Mouse (Mus musculus) ovary, adult 18-20 months (tissue): ENCODE measurements around the gene Nalcn.
"Not testable (repeated sequence)": the region's sequence is repeated elsewhere in the genome, so short reads cannot be mapped to it uniquely, and the experiment has no call there.

ENCODE experiments used
- DNase-seq: peaks from one replicate; pipeline ENCODE4 v3.0.0; 2022; ENCODE audit warnings: low spot score, mixed read lengths

The Nalcn gene

DNA sequence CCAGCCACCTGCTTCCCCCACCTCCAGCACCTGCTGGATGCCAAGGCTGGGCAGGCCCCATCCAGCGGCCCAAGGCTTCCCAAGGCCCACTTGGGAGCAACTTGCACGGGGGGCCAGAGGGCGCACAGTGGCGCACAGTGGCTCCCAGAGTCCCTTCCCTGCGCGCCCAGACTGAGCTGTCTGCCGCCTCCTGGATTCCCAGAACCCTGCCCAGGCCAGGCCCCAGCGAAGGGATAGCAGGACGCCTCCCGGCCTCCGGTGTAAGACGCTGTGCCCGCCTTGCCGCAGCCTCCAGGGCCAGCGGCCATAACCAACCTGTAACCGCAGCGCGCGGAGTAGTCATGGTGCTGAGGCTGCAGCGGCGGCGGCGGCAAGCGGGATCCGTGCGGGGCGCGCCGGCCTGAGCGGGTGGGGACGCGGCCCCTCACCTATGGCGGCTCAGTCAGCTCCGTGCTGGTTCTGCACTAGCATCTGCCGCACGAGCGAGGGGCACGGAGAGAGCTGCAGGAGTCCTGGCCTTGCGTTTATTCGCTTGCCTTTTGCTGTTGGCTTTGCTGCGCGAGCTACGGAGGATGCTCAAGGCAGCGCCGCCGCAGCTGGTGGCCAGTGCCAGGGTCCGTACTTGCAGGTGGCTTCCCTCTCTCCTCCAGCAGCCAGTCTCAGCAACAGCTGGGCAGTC, at the start of gene Nalcn:
Gene Nalcn, minus strand, starts transcription at position 644 of the 679 bp plus-strand sequence.
- DNase-seq = no peak

DNA sequence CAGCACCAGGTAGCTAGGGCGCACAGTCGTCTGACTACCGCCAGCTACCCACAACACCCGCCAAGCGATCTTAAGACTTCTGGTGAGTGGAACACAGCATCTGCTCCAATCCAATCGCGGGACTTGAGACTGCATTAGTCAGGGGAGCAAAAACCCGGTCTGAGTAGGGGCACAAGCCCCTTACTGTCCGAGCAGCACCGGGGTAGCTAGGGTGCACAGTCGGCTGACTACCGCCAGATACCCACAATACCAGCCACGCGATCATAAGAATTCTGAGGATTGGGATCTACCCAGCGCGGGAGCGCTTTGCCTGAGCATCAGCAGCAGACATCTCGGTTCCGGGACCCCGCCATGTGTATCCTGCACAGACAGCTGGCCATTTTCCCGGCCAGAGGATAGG, 44.1 kb upstream of the Nalcn start:
- not testable (repeated sequence) for DNase-seq

GRCm38 (mm10) chr14:123664451-123664850, 37.5 kb upstream of the Nalcn start:
- no peak for DNase-seq

DNA sequence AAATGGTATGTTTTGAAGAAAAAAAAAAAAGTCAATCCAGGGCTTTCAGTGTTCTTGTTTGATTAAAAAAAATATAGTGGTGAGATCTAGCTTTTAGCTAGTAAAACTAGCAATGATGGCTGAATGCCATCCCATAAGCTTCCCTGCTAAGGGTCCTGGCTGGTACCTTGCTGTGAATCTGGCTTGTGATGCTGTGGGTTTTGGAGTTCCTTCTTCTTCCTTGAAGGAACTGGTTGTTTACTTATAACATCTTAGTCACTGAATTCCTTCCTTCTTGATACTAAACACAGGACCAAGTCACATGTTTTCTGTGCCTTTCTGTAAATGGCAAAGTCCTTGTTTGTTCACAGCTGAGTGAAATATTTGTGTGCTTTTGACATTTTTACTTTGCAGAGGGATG, 36.3 kb upstream of the Nalcn start:
- DNase-seq = no peak

GRCm38 (mm10) chr14:123662386-123662785, 35.4 kb upstream of the Nalcn start:
- DNase-seq = no peak

GRCm38 (mm10) chr14:123661091-123661491, 34.1 kb upstream of the Nalcn start:
- no peak for DNase-seq

GRCm38 (mm10) chr14:123659921-123660385, 33.0 kb upstream of the Nalcn start, which contains the start of gene Itgbl1:
Gene Itgbl1, plus strand, starts transcription at chr14:123659971.
- no peak for DNase-seq

GRCm38 (mm10) chr14:123627180-123627562, 227 bp upstream of the Nalcn start:
- DNase-seq = no peak

- no peak for DNase-seq
Observed at GRCm38 (mm10) chr14:123622969-123623368, 4.0 kb downstream of the Nalcn start.

GRCm38 (mm10) chr14:123595265-123595664, 31.7 kb downstream of the Nalcn start:
- no peak for DNase-seq

GRCm38 (mm10) chr14:123587412-123587811, 39.5 kb downstream of the Nalcn start:
- DNase-seq = no peak

DNA sequence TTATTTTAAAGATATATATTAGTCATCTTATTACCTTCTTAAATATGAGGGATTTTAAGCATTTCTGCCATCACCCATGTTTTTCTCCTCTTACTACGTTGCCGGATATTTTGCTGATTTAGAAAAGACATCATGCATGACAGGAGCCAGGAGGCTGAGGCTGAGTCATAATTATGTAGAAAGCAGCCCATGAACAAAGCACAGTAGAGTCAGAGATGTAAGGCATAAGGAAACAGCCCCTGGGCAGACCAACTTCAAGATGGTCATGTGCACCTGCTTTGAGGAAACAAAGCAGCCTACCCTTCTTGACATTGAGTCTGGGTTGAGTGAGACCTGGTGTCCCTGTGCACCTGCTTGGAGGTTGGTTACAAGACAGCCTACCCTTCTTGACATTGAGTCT, 44.5 kb downstream of the Nalcn start:
- no peak for DNase-seq

GRCm38 (mm10) chr14:123575356-123575755, 51.6 kb downstream of the Nalcn start:
- DNase-seq = no peak

- DNase-seq = no peak
Observed at GRCm38 (mm10) chr14:123574936-123575335, 52.0 kb downstream of the Nalcn start.

- DNase-seq = no peak
Observed at GRCm38 (mm10) chr14:123566599-123566998, 60.3 kb downstream of the Nalcn start.

- no peak for DNase-seq
Observed at GRCm38 (mm10) chr14:123555533-123555932, 71.4 kb downstream of the Nalcn start.

DNA sequence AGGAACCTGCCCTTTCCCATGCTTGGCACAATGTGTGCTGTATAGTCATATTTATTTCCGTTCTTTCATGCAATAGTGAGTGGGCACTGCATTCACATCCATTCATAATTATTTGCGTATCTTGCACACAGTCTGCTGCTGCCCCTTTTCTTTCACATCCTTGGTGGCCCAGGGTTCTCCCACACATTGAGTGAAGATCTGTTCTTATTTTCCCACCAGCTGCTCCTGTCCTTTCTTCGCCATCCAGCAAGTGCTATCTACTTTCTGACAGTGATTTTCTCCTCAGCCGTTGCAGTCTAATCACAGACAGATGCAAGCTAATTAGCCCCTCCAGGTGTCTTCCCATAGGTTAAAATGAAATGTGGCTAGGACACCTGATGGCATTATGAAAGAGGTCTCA, 72.0 kb downstream of the Nalcn start:
- DNase-seq = no peak

GRCm38 (mm10) chr14:123542362-123542761, 84.6 kb downstream of the Nalcn start:
- DNase-seq = no peak

DNA sequence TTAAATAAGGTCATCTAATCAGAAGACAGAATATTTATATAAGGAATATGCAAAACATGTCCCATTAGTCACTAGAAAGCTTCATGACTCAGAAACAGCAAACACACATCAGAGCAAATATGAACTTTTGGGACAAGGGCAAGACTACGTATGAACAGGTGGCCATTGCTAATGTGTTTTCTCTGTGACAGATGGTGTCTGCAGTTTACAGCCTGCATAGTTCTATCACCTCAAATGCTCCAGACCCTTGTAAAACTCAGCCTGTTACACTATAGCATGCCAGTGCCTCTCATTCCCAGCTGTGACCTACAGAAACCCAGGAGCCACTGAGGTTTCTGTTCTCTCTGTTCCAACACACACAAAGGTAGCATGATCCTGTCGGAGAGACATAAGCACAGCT, 91.3 kb downstream of the Nalcn start:
- no peak for DNase-seq

GRCm38 (mm10) chr14:123533000-123533399, 93.9 kb downstream of the Nalcn start:
- DNase-seq = no peak

DNA sequence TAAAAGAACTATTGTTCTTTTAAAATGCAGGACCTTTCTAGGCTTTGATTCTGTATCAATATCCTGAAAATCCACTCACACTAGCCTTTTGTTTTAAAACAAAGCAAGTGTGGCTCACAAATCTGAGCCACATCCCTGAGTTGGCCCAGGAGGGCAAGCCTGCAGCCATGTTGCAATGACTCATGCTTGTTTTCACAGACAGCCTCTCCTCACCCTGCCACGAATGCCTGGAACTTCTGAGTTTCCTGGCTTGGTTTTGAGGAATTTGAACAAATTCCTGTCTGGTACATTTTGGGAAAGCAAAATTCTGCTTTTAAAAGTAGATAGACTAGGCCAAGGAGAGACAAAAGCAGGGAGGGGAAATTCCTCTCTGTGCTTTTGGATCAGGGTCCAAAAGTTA, 95.7 kb downstream of the Nalcn start:
- DNase-seq = peak; percentile 26

DNA sequence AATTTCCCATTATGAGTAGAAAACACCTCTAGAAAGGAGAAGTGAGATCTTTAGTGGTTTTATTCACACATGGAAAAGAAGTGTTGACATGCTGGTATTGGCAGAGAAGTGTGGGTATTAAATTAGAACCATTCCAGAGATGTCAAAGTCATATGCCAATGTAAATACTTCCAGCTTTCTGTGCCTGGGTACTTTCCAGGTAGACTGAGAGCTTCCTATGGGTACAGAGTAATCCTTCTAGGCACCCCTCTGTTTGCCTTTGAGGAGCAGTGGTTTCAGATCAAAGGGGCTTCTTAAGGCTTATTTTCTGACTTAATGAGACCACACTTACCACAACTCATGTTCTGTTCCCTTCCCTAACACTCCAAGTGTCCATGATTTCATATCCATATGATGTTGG, 97.8 kb downstream of the Nalcn start:
- DNase-seq = no peak

- peak; percentile 6 for DNase-seq
Observed at GRCm38 (mm10) chr14:123513376-123514141, 113.4 kb downstream of the Nalcn start.
